Mouse (Mus musculus) ovary, adult 18-20 months (tissue): ENCODE data around the gene Pdk2.

Experiments used
- DNase-seq: peaks from one replicate; pipeline ENCODE4 v3.0.0; 2022; ENCODE audit warnings: low spot score, mixed read lengths

Gene Pdk2

GRCm38 (mm10) chr11:95041139-95041609 is at the start of gene Pdk2:
TSS of gene Pdk2 (minus strand) at chr11:95041354.
- peak; percentile 97 for DNase-seq

- no peak for DNase-seq
These were observed 48.0 kb upstream of the Pdk2 start for GRCm38 (mm10) chr11:95088857-95089779.

DNA sequence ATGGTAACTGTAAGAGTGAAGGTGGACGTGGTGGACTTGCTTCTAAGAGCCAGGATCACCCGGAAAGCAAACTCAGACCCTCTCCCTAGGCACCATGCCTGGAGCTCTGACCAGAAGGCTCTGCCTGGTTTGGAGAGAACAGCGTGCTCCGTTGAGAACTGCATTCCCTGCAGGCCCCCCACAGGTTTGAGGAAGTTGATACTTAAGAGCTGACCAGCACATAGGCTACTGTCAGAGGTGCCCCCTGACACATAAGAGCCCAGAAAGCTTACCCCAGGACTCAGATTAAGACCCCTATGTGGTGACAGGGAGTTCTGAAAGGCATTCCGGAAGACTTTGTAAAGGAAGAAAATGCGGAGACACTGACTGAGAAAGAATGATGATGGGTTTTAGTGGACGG is 47.1 kb upstream of the Pdk2 start:
- DNase-seq, result no peak

DNA sequence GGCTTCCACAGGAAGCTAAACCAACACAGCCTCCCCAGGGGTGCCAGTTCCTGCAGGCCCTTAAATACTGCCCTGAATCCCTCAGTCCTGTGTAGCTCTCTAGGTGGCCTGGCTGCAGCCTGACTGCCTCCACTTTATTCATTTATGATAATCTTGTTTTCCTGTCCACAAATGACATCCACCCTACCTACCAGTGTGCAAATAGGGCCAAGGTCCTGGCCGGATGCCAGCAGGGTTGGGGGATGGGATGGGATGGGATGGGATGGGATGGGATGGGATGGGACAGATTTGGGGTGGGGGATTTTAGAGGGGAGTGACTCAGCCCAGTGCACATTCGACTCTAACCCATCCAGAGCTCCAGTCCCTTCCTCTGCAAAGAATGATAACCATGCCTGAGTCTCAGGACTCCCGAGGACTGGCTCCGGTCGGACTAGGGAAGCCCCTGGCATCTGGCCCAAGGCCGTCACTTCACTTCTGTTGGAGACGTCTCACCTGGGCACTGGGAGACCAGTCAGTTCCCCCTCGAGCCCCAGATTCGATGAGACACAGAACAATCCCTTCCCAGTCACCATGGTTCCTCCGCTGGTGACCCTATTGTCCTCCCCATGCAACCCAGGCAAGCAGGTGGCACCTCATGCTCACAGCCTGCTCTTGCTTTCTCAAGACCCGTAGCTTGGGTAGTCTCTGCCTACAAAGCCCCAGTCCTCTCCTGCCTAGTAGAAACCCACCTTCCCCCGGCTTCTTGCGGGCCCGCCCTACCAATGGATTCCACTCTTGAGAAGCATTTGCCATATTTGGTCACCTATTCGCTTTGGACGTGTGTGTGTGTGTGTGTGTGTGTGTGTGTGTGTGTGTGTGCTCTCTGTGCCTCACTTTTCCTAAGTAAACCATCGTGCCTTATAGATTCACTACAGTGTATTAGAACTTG is 46.4 kb upstream of the Pdk2 start:
- DNase-seq, result no peak

DNA sequence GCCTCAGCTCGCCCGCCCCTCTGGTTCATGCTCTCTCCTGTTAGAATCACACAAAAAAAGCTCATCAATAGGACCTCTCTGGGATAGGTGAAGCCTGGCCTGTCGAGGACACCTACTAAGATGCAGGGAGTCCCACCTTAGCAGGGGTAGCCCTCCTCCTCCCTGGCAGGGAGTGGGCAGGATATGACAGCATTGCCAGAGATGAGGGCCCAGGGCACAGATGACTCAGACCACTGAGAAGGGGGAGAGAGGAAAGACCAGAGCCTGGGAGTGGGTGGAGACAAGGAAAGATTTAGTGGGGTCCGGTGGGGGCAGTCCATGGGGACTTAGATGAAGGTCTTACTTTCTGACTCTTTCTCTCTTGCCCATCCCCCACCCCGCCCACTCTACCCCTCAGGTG is 45.1 kb upstream of the Pdk2 start:
- DNase-seq, result no peak

DNA sequence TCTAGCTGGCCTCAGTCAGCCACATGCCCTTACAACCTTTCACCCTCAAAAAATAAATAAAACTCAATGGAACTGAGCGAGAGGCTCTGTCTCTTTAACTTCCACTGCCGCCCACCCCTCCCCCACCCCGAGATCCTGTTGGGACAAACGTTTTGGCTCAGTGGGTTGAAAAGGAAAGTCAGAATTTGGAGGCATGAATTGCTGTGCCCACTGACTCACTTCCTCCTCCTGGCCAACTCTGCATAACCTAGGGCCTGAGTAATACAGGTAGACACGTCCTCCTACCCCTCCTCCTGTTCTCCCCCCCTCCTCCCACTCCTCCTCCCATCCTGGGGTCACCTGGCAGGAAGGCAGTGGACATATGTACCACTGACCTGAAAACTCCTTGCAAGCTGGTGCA is 44.6 kb upstream of the Pdk2 start:
- no peak for DNase-seq

- DNase-seq, result no peak
These were observed 43.7 kb upstream of the Pdk2 start for GRCm38 (mm10) chr11:95084811-95085382.

GRCm38 (mm10) chr11:95084175-95084574 is 43.0 kb upstream of the Pdk2 start:
- no peak for DNase-seq

GRCm38 (mm10) chr11:95082896-95083295 is 41.7 kb upstream of the Pdk2 start:
- DNase-seq, result no peak

DNA sequence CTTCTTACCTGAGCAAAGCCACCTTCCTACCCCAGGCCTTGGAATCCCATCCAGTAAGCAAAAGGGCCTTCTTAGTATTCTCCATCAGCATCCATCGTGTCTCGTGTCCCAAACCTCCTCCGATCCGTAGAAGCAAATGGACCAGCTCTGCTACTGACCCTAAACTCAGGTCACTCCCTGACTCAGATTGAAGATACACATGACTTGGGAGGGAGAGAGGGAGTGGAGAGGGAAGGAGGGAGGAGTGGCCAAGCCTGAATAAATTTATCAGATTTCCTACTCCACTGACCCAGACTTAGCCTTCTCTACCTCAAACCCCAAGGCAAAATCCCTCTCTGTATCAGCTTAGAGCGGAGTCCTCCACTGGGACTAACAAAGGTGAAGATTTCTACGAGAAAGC is 39.6 kb upstream of the Pdk2 start:
- DNase-seq, result no peak

GRCm38 (mm10) chr11:95079256-95079875 is 38.2 kb upstream of the Pdk2 start:
- no peak for DNase-seq

GRCm38 (mm10) chr11:95077956-95078355 is 36.8 kb upstream of the Pdk2 start:
- no peak for DNase-seq

DNA sequence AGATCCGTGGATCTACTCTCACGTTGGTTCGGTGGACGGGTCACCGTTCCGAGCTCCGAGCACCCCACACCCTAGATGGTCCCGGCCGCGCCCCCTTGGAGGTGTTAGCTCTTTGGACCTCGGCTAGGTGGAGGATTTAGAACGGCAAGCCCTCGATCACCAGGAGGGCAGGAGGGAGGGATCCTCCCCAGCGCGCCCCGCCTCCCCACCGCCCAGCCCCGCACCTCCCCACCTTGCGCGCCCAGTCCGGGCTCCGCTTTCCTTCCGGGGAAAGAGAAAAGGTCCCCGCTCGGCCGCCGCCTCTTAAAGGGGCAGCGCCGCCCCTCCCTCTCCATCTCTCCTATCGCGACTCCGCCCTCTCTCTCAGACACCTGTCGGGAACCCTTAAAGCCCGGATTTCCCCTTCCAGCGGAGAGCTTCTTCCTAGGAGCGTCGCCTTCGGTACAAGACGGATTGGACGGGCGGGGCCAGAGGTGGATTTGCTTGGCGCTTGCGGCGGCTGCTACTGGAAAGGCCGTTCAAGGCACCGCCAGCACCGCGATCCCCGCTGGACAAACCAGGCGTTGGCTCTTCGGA is 35.5 kb upstream of the Pdk2 start, which contains the start of gene Itga3:
Gene Itga3 (minus strand): TSS at position 266 of the 576 bp plus-strand sequence.
- DNase-seq, result peak; percentile 66

- DNase-seq, result no peak
These were observed 34.9 kb upstream of the Pdk2 start for GRCm38 (mm10) chr11:95076041-95076535.

- DNase-seq, result no peak
These were observed 34.3 kb upstream of the Pdk2 start for GRCm38 (mm10) chr11:95075197-95076040.

GRCm38 (mm10) chr11:95074694-95075093 is 33.5 kb upstream of the Pdk2 start:
- no peak for DNase-seq

DNA sequence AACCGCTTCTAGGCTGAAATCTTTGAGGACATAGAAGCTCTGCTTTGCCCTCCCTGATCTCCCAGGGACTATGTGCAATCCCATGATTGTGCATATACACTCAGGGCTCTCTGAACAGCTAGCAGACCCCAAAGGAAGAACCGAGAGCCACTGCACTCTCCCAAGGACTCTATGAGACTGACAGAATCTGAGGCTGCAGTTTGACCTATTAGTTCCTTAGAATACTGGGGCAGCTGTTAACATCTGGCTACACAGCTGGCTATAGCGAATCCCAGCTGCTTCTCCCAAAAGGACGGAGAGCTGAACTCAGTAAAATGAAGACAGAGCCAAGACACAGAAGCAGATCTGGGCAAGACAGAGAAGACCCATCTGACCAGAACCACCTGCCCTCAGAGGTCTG is 32.7 kb upstream of the Pdk2 start:
- DNase-seq, result no peak

GRCm38 (mm10) chr11:95072804-95073203 is 31.6 kb upstream of the Pdk2 start:
- DNase-seq, result no peak

DNA sequence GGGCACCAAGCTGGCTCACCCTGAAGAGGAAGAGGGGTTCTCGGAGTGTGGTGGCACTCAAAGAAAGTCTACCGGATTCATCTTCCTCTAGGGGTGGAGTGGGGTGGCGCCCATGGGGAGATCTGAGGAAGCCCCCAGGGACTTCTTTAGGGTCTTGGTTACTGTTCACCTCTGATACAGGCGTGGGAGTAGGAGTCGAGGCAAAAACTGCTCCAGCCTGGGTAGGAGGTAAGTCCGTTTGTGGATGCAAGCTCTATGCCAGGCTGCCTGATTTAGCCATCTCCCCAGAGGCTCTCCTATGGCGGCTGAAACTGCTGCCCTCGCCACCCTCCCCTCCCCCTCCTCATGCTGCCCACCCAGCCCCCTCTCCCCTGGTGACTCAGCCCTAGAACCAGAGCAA is 31.0 kb upstream of the Pdk2 start:
- DNase-seq, result no peak

- DNase-seq, result no peak
These were observed 30.1 kb upstream of the Pdk2 start for GRCm38 (mm10) chr11:95071266-95071665.
